Mouse (Mus musculus) layer of hippocampus, adult 8-10 months (tissue): Measurements from ENCODE around the gene Car6. TPM values are rescaled to one million over a fixed set of nuclear protein-coding genes. Genes with fewer than 3 reads are reported as not detected.

Experiments used
- DNase-seq, 2 experiments: peaks; one replicate each; pipeline ENCODE4 v3.0.0; 2022; ENCODE audit warnings: low spot score in 2 of 2
- total RNA-seq, 4 experiments: library from RNA; stranded (reverse); gene quantifications; 2 replicates each; pipeline ENCODE4 v1.2.4; 2022

The Car6 gene
- total RNA-seq, 4 experiments from 2014 or later = 0.20 to 0.53 TPM; not detected in 2

DNA sequence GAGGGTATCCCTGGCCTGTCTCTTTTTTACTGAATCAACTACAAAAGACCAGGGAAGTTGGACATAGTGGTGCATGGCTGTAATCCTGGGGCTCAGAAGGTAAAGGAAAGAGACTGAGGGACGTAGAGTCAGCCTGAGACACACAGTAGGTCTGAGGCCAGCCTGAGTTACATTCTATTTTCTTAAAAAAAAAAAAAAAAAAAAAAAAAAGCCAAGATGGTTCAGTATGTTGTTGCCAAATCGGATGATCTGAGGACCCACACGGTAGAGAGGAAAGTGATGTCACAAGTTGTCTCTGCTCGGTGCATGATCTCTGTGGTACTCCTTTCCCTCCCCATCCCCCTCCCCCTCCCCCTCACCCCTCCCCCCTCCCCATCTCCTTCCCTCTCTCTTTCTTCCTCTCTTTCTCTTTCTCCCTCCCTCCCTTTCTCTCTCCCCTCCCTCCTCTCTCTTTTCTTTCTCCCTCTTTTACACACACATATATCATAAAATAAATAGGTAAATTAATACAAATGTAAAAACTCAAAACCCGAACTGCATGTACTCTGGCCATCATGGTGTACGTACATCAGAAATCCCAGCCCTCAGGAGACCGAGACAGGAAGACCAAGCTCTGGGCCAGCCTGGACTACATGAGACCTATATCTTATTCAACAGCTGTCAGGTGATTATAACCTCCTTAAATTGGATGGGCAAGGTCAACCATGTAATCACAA is 63.6 kb downstream of the Car6 start:
- DNase-seq = no peak

Other genes with a start within 250 kb of the Car6 start
- 10 to 100 TPM; 19.4 to 41.1 (median 33.3) TPM for gene Spsb1, start 246.3 kb downstream of the Car6 start, total RNA-seq
- gene H6pd, start 192.3 kb downstream of the Car6 start, total RNA-seq = 10 to 100 TPM; 11.9 to 14.4 (median 14.1) TPM
- 1 to 10 TPM; 1.3 to 4.5 (median 2.3) TPM for gene Gpr157, start 114.0 kb downstream of the Car6 start, total RNA-seq
- gene Slc2a5, start 82.0 kb downstream of the Car6 start, total RNA-seq = 10 to 100 TPM in 2 of 4 experiments, 1 to 10 TPM in 2; 7.5 to 18.1 (median 9.6) TPM
- gene Slc2a7, start 52.4 kb downstream of the Car6 start, total RNA-seq = not detected
- 100 to 1,000 TPM; 419 to 457 (median 441) TPM for gene Eno1, start 35.4 kb upstream of the Car6 start, total RNA-seq
- 100 to 1,000 TPM; 105 to 123 (median 113) TPM for gene Rere, start 80.3 kb upstream of the Car6 start, total RNA-seq